Mouse (Mus musculus) left cerebral cortex, adult 2 months (tissue): ENCODE measurements around the gene Rabif. TPM values are rescaled to one million over a fixed set of nuclear protein-coding genes. Genes with fewer than 3 reads are reported as not detected.
"Not testable (repeated sequence)": the region's sequence is repeated elsewhere in the genome, so short reads cannot be mapped to it uniquely, and the experiment has no call there.

Experiments used
- DNase-seq, 2 experiments: peaks; one replicate each; pipeline ENCODE4 v3.0.0; 2021 to 2022; ENCODE audit warnings: low spot score in 2 of 2, mixed read lengths in 1 of 2; ENCODE audit errors: extremely low spot score in 1 of 2
- H3K27ac ChIP-seq: fragments of 200-600 bp; 2 replicates; pipeline ENCODE4 v1.8.1; 2022
- H3K4me3 ChIP-seq: fragments of 200-600 bp; 2 replicates; pipeline ENCODE4 v1.8.1; 2022
- CTCF ChIP-seq: fragments of 200-600 bp; IDR thresholded peaks from 2 replicates; pipeline ENCODE4 v1.8.1; 2022; ENCODE audit warnings: antibody characterized with exemption, mild to moderate bottlenecking, moderate library complexity
- intact Hi-C: fragments of 180-260 bp; cut with DNase I; formaldehyde crosslinking; loops from one replicate; pipeline ENCODE4 v1.15.1; 2025
- total RNA-seq, 2 experiments: library from RNA; stranded (reverse); gene quantifications; 2 replicates each; pipeline ENCODE4 v1.2.3; 2021

Gene Rabif
- total RNA-seq, 2 experiments from 2014 or later: 25.8 to 28.6 TPM

GRCm38 (mm10) chr1:134530618-134531017 is 36.2 kb downstream of the Rabif start:
- intact Hi-C loops: loop anchor here (10.0 kb wide), 1 partner anchor 214 kb away; no protein-coding TSS in a partner anchor
- peak; percentile 14 to 42 for DNase-seq
- no peak for TF ChIP-seq CTCF
- H3K4me3 ChIP-seq: no peak overlapping the region
- no peak overlapping the region; the same call in 1 of the 2 replicates for H3K27ac ChIP-seq

- not testable (repeated sequence) for DNase-seq, H3K27ac ChIP-seq, H3K4me3 ChIP-seq
- intact Hi-C loops: loop anchor here (10.0 kb wide), 1 partner anchor 211 kb away; no protein-coding TSS in a partner anchor
These were observed 39.3 kb downstream of the Rabif start for GRCm38 (mm10) chr1:134533710-134534109.

GRCm38 (mm10) chr1:134535054-134535453 is 40.6 kb downstream of the Rabif start:
- intact Hi-C loops: loop anchor here (10.0 kb wide), 1 partner anchor 210 kb away; no protein-coding TSS in a partner anchor
- TF ChIP-seq CTCF: no peak
- DNase-seq: no peak
- no peak overlapping the region for H3K4me3 ChIP-seq
- no peak overlapping the region for H3K27ac ChIP-seq

- no peak for DNase-seq
- intact Hi-C loops: loop anchor here (10.0 kb wide), 1 partner anchor 209 kb away; no protein-coding TSS in a partner anchor
- TF ChIP-seq CTCF: no peak
- Histone ChIP-seq H3K4me3 (no peak overlapping the region), H3K27ac (no peak overlapping the region)
These were observed 41.1 kb downstream of the Rabif start for GRCm38 (mm10) chr1:134535513-134535912.

- Histone ChIP-seq H3K27ac (no peak overlapping the region), H3K4me3 (no peak overlapping the region)
- intact Hi-C loops: no loop called here
- TF ChIP-seq CTCF: no peak
- no peak for DNase-seq
These were observed 46.2 kb downstream of the Rabif start for GRCm38 (mm10) chr1:134540610-134541009.

GRCm38 (mm10) chr1:134548231-134548630 is 53.8 kb downstream of the Rabif start:
- no peak for DNase-seq
- intact Hi-C loops: no loop called here
- H3K27ac ChIP-seq: no peak overlapping the region
- TF ChIP-seq CTCF: no peak
- H3K4me3 ChIP-seq: no peak overlapping the region

- no peak for TF ChIP-seq CTCF
- Histone ChIP-seq H3K4me3 (no peak within 1 kb of the TSS), H3K27ac (no peak within 1 kb of the TSS)
- intact Hi-C loops: no loop called here
- DNase-seq: no peak
These were observed 55.2 kb downstream of the Rabif start, which contains the start of gene Mgat4e for GRCm38 (mm10) chr1:134549632-134550132. Gene Mgat4e (minus strand): TSS chr1:134549682.

GRCm38 (mm10) chr1:134551869-134552268 is 57.4 kb downstream of the Rabif start:
- TF ChIP-seq CTCF: no peak
- intact Hi-C loops: no loop called here

GRCm38 (mm10) chr1:134552396-134552795 is 57.9 kb downstream of the Rabif start:
- intact Hi-C loops: no loop called here

More at GRCm38 (mm10) chr1:134551869-134552268, 57.4 kb downstream of the Rabif start:
- DNase-seq: no peak
- Histone ChIP-seq H3K27ac (no peak overlapping the region), H3K4me3 (no peak overlapping the region)

GRCm38 (mm10) chr1:134555240-134555870 is 60.9 kb downstream of the Rabif start:
- Histone ChIP-seq H3K4me3 (no peak overlapping the region), H3K27ac (no peak overlapping the region)
- no peak for TF ChIP-seq CTCF
- intact Hi-C loops: no loop called here
- DNase-seq: no peak

More at GRCm38 (mm10) chr1:134552396-134552795, 57.9 kb downstream of the Rabif start:
- no peak for DNase-seq
- no peak overlapping the region for H3K4me3 ChIP-seq
- TF ChIP-seq CTCF: no peak
- no peak overlapping the region for H3K27ac ChIP-seq

- intact Hi-C loops: loop anchor here (2.0 kb wide), 1 partner anchor 37 kb away; no protein-coding TSS in a partner anchor
These were observed 61.6 kb downstream of the Rabif start for GRCm38 (mm10) chr1:134555871-134556670.

More at GRCm38 (mm10) chr1:134555871-134556670, 61.6 kb downstream of the Rabif start:
- peak overlapping the region; percentile 95 for H3K27ac ChIP-seq
- peak; percentile 18 to 61 for DNase-seq
- no peak for TF ChIP-seq CTCF
- peak overlapping the region; percentile 72 for H3K4me3 ChIP-seq
